Mouse (Mus musculus): ENCODE results near the gene Hist2h2be.

DNA sequence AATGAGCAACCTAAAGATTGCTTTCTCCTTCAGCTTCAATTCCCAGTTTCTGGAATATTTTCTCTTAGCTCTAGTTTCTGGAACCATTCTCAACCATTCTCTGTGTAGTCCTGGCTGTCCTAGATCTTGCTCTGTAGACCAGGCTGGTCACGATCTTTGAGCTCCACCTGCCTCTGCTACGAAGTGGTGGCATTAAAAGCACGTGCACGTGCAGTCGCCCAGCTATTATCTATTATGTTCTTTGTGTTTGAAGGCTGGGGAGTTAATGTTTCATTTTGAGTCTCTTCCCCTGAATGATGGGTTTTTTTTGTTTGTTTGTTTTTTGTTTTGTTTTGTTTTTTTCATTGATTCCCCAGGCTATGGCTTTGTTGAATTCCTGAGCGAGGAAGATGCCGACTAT is 47.7 kb upstream of the Hist2h2be start:
- TF ChIP-seq CTCF (IDR thresholded peaks at IDR 0.05) (no peak), POLR2A (IDR thresholded peaks at IDR 0.05; ENCODE audit: insufficient read depth, low read depth, low read length) (no peak)
